Mouse (Mus musculus): Measurements from ENCODE around the gene Ppp4c. TPM values are rescaled to one million over a fixed set of nuclear protein-coding genes. Genes with fewer than 3 reads are reported as not detected.

Ppp4c gene
- 180 and 199 TPM in 2 replicates for polyA plus RNA-seq (2012; rRNA removed; ENCODE audit: low replicate concordance)

GRCm38 (mm10) chr7:126791851-126792720 lies at the start of gene Ppp4c:
Gene Ppp4c, minus strand, starts transcription at chr7:126792496.

GRCm38 (mm10) chr7:126831539-126831938 lies 39.2 kb upstream of the Ppp4c start, which contains the start of gene 4930451I11Rik:
Gene 4930451I11Rik, minus strand, starts transcription at chr7:126831639.

GRCm38 (mm10) chr7:126797411-126798126 lies 5.3 kb upstream of the Ppp4c start, which contains the start of gene Fam57b:
Gene Fam57b, plus strand, starts transcription at chr7:126797668.

GRCm38 (mm10) chr7:126780971-126781635 lies 11.2 kb downstream of the Ppp4c start, which contains the start of gene Tbx6:
Gene Tbx6, plus strand, starts transcription at chr7:126781483.

GRCm38 (mm10) chr7:126776598-126777057 lies 15.7 kb downstream of the Ppp4c start, which contains the start of gene Ypel3:
Gene Ypel3, plus strand, starts transcription at chr7:126776955.

GRCm38 (mm10) chr7:126766201-126766600 lies 26.1 kb downstream of the Ppp4c start, which contains the start of gene Gdpd3:
Gene Gdpd3, plus strand, starts transcription at chr7:126766334.

GRCm38 (mm10) chr7:126759050-126759671 lies 33.1 kb downstream of the Ppp4c start, which contains the start of gene Mapk3:
Gene Mapk3, plus strand, starts transcription at chr7:126759601.

Other genes starting within 250 kb of the Ppp4c start
- gene Eif3c, start 226.1 kb downstream of the Ppp4c start, polyA plus RNA-seq (2012; rRNA removed; ENCODE audit: low replicate concordance) = 90.1 and 104 TPM in 2 replicates
- 10.8 and 21.5 TPM in 2 replicates for gene Apobr, start 207.6 kb downstream of the Ppp4c start, polyA plus RNA-seq (2012; rRNA removed; ENCODE audit: low replicate concordance)
- 100 and 141 TPM in 2 replicates for gene Cln3, start 206.7 kb downstream of the Ppp4c start, polyA plus RNA-seq (2012; rRNA removed; ENCODE audit: low replicate concordance)
- 0.85 and 1.1 TPM in 2 replicates for gene Il27, start 197.6 kb downstream of the Ppp4c start, polyA plus RNA-seq (2012; rRNA removed; ENCODE audit: low replicate concordance)
- 40.6 and 61.2 TPM in 2 replicates for gene Nupr1, start 161.6 kb downstream of the Ppp4c start, polyA plus RNA-seq (2012; rRNA removed; ENCODE audit: low replicate concordance)
- 71.7 and 78.0 TPM in 2 replicates for gene Sgf29, start 143.2 kb downstream of the Ppp4c start, polyA plus RNA-seq (2012; rRNA removed; ENCODE audit: low replicate concordance)
- 130 and 194 TPM in 2 replicates for gene Sult1a1, start 116.1 kb downstream of the Ppp4c start, polyA plus RNA-seq (2012; rRNA removed; ENCODE audit: low replicate concordance)
- gene Bola2, start 97.1 kb downstream of the Ppp4c start, polyA plus RNA-seq (2012; rRNA removed; ENCODE audit: low replicate concordance) = 29.7 and 49.0 TPM in 2 replicates
- gene Slx1b, start 96.7 kb downstream of the Ppp4c start, polyA plus RNA-seq (2012; rRNA removed; ENCODE audit: low replicate concordance) = 27.3 and 33.4 TPM in 2 replicates
- gene Coro1a, start 84.7 kb downstream of the Ppp4c start, polyA plus RNA-seq (2012; rRNA removed; ENCODE audit: low replicate concordance) = 442 and 1,092 TPM in 2 replicates
- 204 and 252 TPM in 2 replicates for gene Mapk3, start 32.9 kb downstream of the Ppp4c start, polyA plus RNA-seq (2012; rRNA removed; ENCODE audit: low replicate concordance)
- 40.1 and 57.3 TPM in 2 replicates for gene Gdpd3, start 26.2 kb downstream of the Ppp4c start, polyA plus RNA-seq (2012; rRNA removed; ENCODE audit: low replicate concordance)
- gene Ypel3, start 15.5 kb downstream of the Ppp4c start, polyA plus RNA-seq (2012; rRNA removed; ENCODE audit: low replicate concordance) = 391 and 922 TPM in 2 replicates
- 11.6 and 16.3 TPM in 2 replicates for gene Tbx6, start 11.0 kb downstream of the Ppp4c start, polyA plus RNA-seq (2012; rRNA removed; ENCODE audit: low replicate concordance)
- 44.5 and 50.4 TPM in 2 replicates for gene Fam57b, start 5.2 kb upstream of the Ppp4c start, polyA plus RNA-seq (2012; rRNA removed; ENCODE audit: low replicate concordance)
- not detected in 2 replicates for gene 4930451I11Rik, start 39.1 kb upstream of the Ppp4c start, polyA plus RNA-seq (2012; rRNA removed; ENCODE audit: low replicate concordance)
- 0.04 TPM in 1 of 2 replicates, not detected in the other for gene Doc2a, start 54.9 kb upstream of the Ppp4c start, polyA plus RNA-seq (2012; rRNA removed; ENCODE audit: low replicate concordance)
- gene Hirip3, start 69.5 kb upstream of the Ppp4c start, polyA plus RNA-seq (2012; rRNA removed; ENCODE audit: low replicate concordance) = 2.8 and 3.3 TPM in 2 replicates
- gene Ino80e, start 69.9 kb upstream of the Ppp4c start, polyA plus RNA-seq (2012; rRNA removed; ENCODE audit: low replicate concordance) = 67.6 and 89.1 TPM in 2 replicates
- 75.5 and 171 TPM in 2 replicates for gene Taok2, start 92.2 kb upstream of the Ppp4c start, polyA plus RNA-seq (2012; rRNA removed; ENCODE audit: low replicate concordance)
- 96.1 and 130 TPM in 2 replicates for gene Tmem219, start 130.4 kb upstream of the Ppp4c start, polyA plus RNA-seq (2012; rRNA removed; ENCODE audit: low replicate concordance)
- 24.1 and 31.6 TPM in 2 replicates for gene Kctd13, start 136.4 kb upstream of the Ppp4c start, polyA plus RNA-seq (2012; rRNA removed; ENCODE audit: low replicate concordance)
- gene Asphd1, start 157.1 kb upstream of the Ppp4c start, polyA plus RNA-seq (2012; rRNA removed; ENCODE audit: low replicate concordance) = 0.20 and 0.35 TPM in 2 replicates
- gene Sez6l2, start 158.1 kb upstream of the Ppp4c start, polyA plus RNA-seq (2012; rRNA removed; ENCODE audit: low replicate concordance) = 3.1 and 3.5 TPM in 2 replicates
- 251 and 278 TPM in 2 replicates for gene Cdipt, start 183.4 kb upstream of the Ppp4c start, polyA plus RNA-seq (2012; rRNA removed; ENCODE audit: low replicate concordance)
- gene Cdiptos, start 183.6 kb upstream of the Ppp4c start, polyA plus RNA-seq (2012; rRNA removed; ENCODE audit: low replicate concordance) = 0.82 and 3.2 TPM in 2 replicates
- 90.2 and 123 TPM in 2 replicates for gene Mvp, start 222.1 kb upstream of the Ppp4c start, polyA plus RNA-seq (2012; rRNA removed; ENCODE audit: low replicate concordance)
- 2.4 and 3.3 TPM in 2 replicates for gene Pagr1b, start 224.0 kb upstream of the Ppp4c start, polyA plus RNA-seq (2012; rRNA removed; ENCODE audit: low replicate concordance)
- gene Pagr1a, start 224.9 kb upstream of the Ppp4c start, polyA plus RNA-seq (2012; rRNA removed; ENCODE audit: low replicate concordance) = 0.93 and 1.2 TPM in 2 replicates
- gene Gm42742, start 228.6 kb upstream of the Ppp4c start, polyA plus RNA-seq (2012; rRNA removed; ENCODE audit: low replicate concordance) = 26.4 and 46.4 TPM in 2 replicates
- gene Prrt2, start 228.7 kb upstream of the Ppp4c start, polyA plus RNA-seq (2012; rRNA removed; ENCODE audit: low replicate concordance) = 22.2 and 31.3 TPM in 2 replicates
- 126 and 431 TPM in 2 replicates for gene Maz, start 234.5 kb upstream of the Ppp4c start, polyA plus RNA-seq (2012; rRNA removed; ENCODE audit: low replicate concordance)
- 1.8 and 2.1 TPM in 2 replicates for gene Kif22, start 250.0 kb upstream of the Ppp4c start, polyA plus RNA-seq (2012; rRNA removed; ENCODE audit: low replicate concordance)

Data from mammary gland, adult 2 months (tissue).